In the genomic region with DNA sequence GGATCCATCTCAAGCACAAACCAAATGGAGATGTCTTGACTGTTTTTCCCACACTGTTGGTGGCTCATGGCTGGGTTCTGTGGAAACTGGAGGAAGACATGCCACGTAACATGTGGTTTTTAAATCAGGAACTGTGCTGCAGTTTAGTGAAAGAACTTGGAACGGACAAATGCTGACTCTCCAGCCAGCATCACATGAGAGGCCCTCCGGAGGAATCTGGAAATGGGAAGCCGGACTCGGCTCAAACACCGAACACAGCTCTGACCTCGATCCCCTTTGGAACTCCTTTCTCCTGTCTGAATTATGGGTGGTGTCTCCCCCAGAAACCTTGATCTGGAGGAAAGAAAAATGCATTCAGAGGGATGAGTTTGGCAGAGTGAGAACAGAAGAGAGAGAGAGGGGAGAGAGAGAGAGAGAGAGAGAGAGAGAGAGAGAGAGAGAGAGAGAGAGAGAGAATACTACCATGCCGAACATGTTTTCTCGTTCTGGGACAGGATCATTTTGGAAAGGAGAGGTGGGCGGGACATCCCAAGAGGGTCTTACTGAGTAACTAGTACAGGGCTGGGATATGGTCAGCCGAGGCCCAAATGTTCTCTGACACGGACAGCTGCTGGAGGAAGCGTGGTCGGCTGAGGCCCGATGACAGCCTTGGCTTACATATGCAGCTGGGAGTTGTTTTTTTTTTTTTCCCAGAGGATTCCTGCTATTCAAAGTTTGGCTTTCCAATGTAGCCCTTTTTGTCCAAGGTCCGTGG, we compare ENCODE assay signal across 9 mouse cellular contexts. TPM values are rescaled to one million over a fixed set of nuclear protein-coding genes. Genes with fewer than 3 reads are reported as not detected.
DNase-seq lines count a peak whose midpoint lies in the region; ATAC-seq and TF ChIP-seq lines count a peak whose summit lies in the region.
"Had no signal": no experiment of that assay in that cellular context is flagged by ENCODE, and none has a peak within 500 bp of the region (broad histone marks: within the 10 kb centered on the region; RNA-seq: fewer than 3 reads in every experiment).

No protein-coding gene starts in this region.

- H3K4me3 ChIP-seq in kidney, postnatal 0 days (replicated peaks; ENCODE audit: low read depth, low read length), result no peak overlapping the region
- H3K4me3 ChIP-seq in stomach, embryonic 16.5 days (replicated peaks; ENCODE audit: low read length), result no peak overlapping the region
- H3K4me3 ChIP-seq: forebrain, embryonic 10.5 days; heart, embryonic 13.5 days had no signal

- no peak overlapping the region for H3K4me2 ChIP-seq in kidney, postnatal 0 days (ENCODE audit: low read length)
- H3K4me2 ChIP-seq in stomach, embryonic 16.5 days (ENCODE audit: low read depth, low read length), result no peak overlapping the region
- H3K4me2 ChIP-seq: heart, embryonic 13.5 days had no signal

- ATAC-seq in kidney, postnatal 0 days (replicated peaks; ENCODE audit: low FRiP score, low read depth), result no peak
- ATAC-seq in stomach, embryonic 16.5 days (ENCODE audit: insufficient read depth, low FRiP score), result peak; percentile 61; the same call in 1 of the 2 replicates

- no peaks in the 10 kb centered on the region for H3K36me3 ChIP-seq in kidney, postnatal 0 days (ENCODE audit: insufficient read depth, low read length)
- no peaks in the 10 kb centered on the region for H3K36me3 ChIP-seq in stomach, embryonic 16.5 days (ENCODE audit: control insufficient read depth, insufficient read depth, low read length)
- H3K36me3 ChIP-seq: forebrain, embryonic 10.5 days; heart, embryonic 13.5 days had no signal

- no peak for TF ChIP-seq CTCF in kidney, postnatal 0 days (IDR thresholded peaks at IDR 0.05; ENCODE audit: low read depth)

- no peaks in the 10 kb centered on the region for H3K9me3 ChIP-seq in kidney, postnatal 0 days (replicated peaks; ENCODE audit: low read length)
- H3K9me3 ChIP-seq in stomach, embryonic 16.5 days (replicated peaks; ENCODE audit: control insufficient read depth, low read length), result no peaks in the 10 kb centered on the region
- H3K9me3 ChIP-seq: forebrain, embryonic 10.5 days; heart, embryonic 13.5 days had no signal

- WGBS in kidney, postnatal 0 days, result 61% methylated on average over 16 of the region's 16 CpGs
- 64% methylated on average over 16 of the region's 16 CpGs for WGBS in stomach, embryonic 16.5 days

- peak overlapping the region; percentile 42; the same call in 1 of the 2 replicates for H3K27ac ChIP-seq in kidney, postnatal 0 days
- peak overlapping the region; percentile 81 for H3K27ac ChIP-seq in stomach, embryonic 16.5 days (ENCODE audit: low read length)
- H3K27ac ChIP-seq: forebrain, embryonic 10.5 days; heart, embryonic 13.5 days had no signal

- peak; percentile 59 for DNase-seq in kidney, postnatal 0 days (ENCODE audit: low spot score)
- no peak for DNase-seq in kidney, postnatal 14 days
- peak; percentile 84 for DNase-seq in gastrocnemius, postnatal 25 days
- DNase-seq in heart, postnatal 4 days, result peak; percentile 57
- DNase-seq in ovary, postnatal 14 days (ENCODE audit: low spot score), result no peak
- DNase-seq in thymus, postnatal 10 days (ENCODE audit: low spot score in 2 of 2), result no peak

- H3K4me1 ChIP-seq in kidney, postnatal 0 days (replicated peaks; ENCODE audit: insufficient read depth, low read length), result 0 out of 2 replicates have a peak, but pooled peaks cover 6% of the 10 kb centered on the region
- H3K4me1 ChIP-seq in stomach, embryonic 16.5 days (ENCODE audit: control insufficient read depth, insufficient read depth, low read length), result peaks cover 11% of the 10 kb centered on the region

- H3K9ac ChIP-seq in kidney, postnatal 0 days (ENCODE audit: low read depth, low read length), result no peak overlapping the region
- no peak overlapping the region for H3K9ac ChIP-seq in stomach, embryonic 16.5 days (ENCODE audit: low read length)
- H3K9ac ChIP-seq: heart, embryonic 13.5 days had no signal

- H3K27me3 ChIP-seq in kidney, postnatal 0 days (ENCODE audit: insufficient read depth, low read length), result no peaks in the 10 kb centered on the region
- H3K27me3 ChIP-seq in stomach, embryonic 16.5 days (ENCODE audit: control insufficient read depth, insufficient read depth, low read length), result no peaks in the 10 kb centered on the region
- H3K27me3 ChIP-seq: heart, embryonic 13.5 days had no signal

RNA-seq across cellular contexts. Expression of a gene that starts 53.9 kb away (rescaled TPM):
- polyA plus RNA-seq in kidney, postnatal 0 days (2015; fragmentation: Nextera tagmentation; extraction: Ambion mirVana), result 105 and 114 TPM in 2 replicates
- 10 to 100 TPM; 71.8 to 75.5 TPM for total RNA-seq in gastrocnemius, postnatal 25 days (2021)
- total RNA-seq in heart, postnatal 4 days (2021), result 10 to 100 TPM; 78.6 to 91.6 TPM
- 123 and 138 TPM in 2 replicates for polyA plus RNA-seq in stomach, embryonic 16.5 days (2015; fragmentation: Nextera tagmentation; extraction: Ambion mirVana)

Comparison
In these comparisons a context has a peak if more than half of its experiments do, and no peak if none do; other contexts are left out.
1. DNase-seq: peak in kidney, postnatal 0 days (single experiment), gastrocnemius, postnatal 25 days (single experiment) and heart, postnatal 4 days (single experiment); none in kidney, postnatal 14 days (single experiment), ovary, postnatal 14 days (single experiment) and thymus, postnatal 10 days (0 of 2).